Mouse (Mus musculus) midbrain, postnatal 0 days (tissue): ENCODE data around the gene Adam15. TPM values are rescaled to one million over a fixed set of nuclear protein-coding genes. Genes with fewer than 3 reads are reported as not detected.
A peak's percentile ranks its signal among the peaks of the same experiment; 100 is the strongest.

ENCODE experiments used
- ATAC-seq: fragments of 200-750 bp; cut with Nextera tagmentation; 2 replicates; pipeline ENCODE4 v1.8.0; 2017; ENCODE audit warnings: moderate number of reproducible peaks, mild to moderate bottlenecking, moderate TSS enrichment, moderate library complexity; ENCODE audit not compliant: low FRiP score
- DNase-seq: peaks from one replicate; pipeline ENCODE4 v3.0.0-alpha.2; 2015; ENCODE audit warnings: low spot score
- H3K27ac ChIP-seq: fragments of 300-500 bp; sonication (generic); 2 replicates; pipeline ENCODE4 v1.5.1; 2014; ENCODE audit warnings: low read depth, mild to moderate bottlenecking, low read length, mixed read lengths
- H3K27me3 ChIP-seq: fragments of 300-500 bp; sonication (generic); 2 replicates; pipeline ENCODE4 v1.6.1; 2014; ENCODE audit warnings: low read length, control low read depth, mixed read lengths; ENCODE audit not compliant: insufficient read depth
- H3K36me3 ChIP-seq: fragments of 300-500 bp; sonication (generic); 2 replicates; pipeline ENCODE4 v1.6.1; 2014; ENCODE audit warnings: low read length, control low read depth, mixed read lengths; ENCODE audit not compliant: insufficient read depth
- H3K4me1 ChIP-seq: fragments of 300-500 bp; sonication (generic); 2 replicates; pipeline ENCODE4 v1.6.1; 2014; ENCODE audit warnings: mild to moderate bottlenecking, control low read depth, antibody characterized with exemption, low read length, mixed read lengths; ENCODE audit not compliant: insufficient read depth
- H3K4me2 ChIP-seq: fragments of 300-500 bp; sonication (generic); 2 replicates; pipeline ENCODE4 v1.6.1; 2014; ENCODE audit warnings: low read depth, mild to moderate bottlenecking, low read length, mixed read lengths; ENCODE audit not compliant: poor library complexity, severe bottlenecking
- H3K4me3 ChIP-seq: fragments of 300-500 bp; sonication (generic); 2 replicates; pipeline ENCODE4 v1.5.1; 2014; ENCODE audit warnings: low read depth, mild to moderate bottlenecking, low read length, moderate library complexity
- H3K9ac ChIP-seq: fragments of 300-500 bp; sonication (generic); replicated peaks from 2 replicates; pipeline ENCODE4 v1.6.1; 2014; ENCODE audit warnings: mild to moderate bottlenecking, low read length, moderate library complexity, mixed read lengths; ENCODE audit not compliant: poor library complexity, severe bottlenecking
- H3K9me3 ChIP-seq: fragments of 300-500 bp; sonication (generic); 2 replicates; pipeline ENCODE4 v1.6.1; 2016; ENCODE audit warnings: low read length, control low read depth
- CTCF ChIP-seq: IDR thresholded peaks from 2 replicates; pipeline ENCODE4 v1.5.1; 2016; ENCODE audit warnings: antibody characterized with exemption, mild to moderate bottlenecking
- WGBS: fragments of 180-500 bp; shearing (Covaris S2); extraction: QIAGEN DNeasy Blood & Tissue Kit; methylation state at CpG from one replicate; pipeline ENCODE4 v1.1.7; 2014; 5-methylcytosine and 5-hydroxymethylcytosine counted together
- polyA plus RNA-seq: library from polyadenylated mRNA; unstranded; fragments of >200 nt; fragmentation: Nextera tagmentation; extraction: Ambion mirVana; gene quantifications from 2 replicates; pipeline ENCODE4 v1.2.1, GENCODE M21; 2015
- total RNA-seq: library from RNA; depleted of rRNA; stranded (reverse); fragments of >200 nt; gene quantifications from 2 replicates; pipeline ENCODE4 v1.2.3, GENCODE M21; 2014

Gene Adam15
- total and polyA plus RNA-seq, 2 experiments from 2014 or later: 73.6 to 88.8 TPM

DNA sequence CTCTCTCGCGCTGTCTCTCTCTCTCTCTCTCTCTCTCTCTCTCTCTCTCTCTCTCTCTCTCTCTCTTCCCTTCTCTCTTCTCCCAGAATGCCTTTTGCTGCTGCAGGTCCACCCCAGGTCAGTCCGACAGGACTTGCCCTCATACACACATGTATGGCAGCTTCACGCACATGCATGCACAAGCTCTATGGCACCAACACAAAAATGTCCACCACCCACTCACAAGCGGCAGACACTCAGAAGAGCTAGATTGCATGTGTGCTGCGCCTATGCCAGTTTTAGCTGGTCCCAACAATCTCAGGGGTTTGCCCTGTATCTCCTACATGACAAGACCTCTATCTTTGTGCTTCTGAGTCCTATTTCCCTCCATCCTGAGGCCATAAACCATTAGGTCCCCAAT is 32.5 kb downstream of the Adam15 start:
- Histone ChIP-seq H3K9ac (0 out of 2 replicates have a peak overlapping the region, but pooled peaks have one; percentile 29), H3K9me3 (no peaks in the 10 kb centered on the region), H3K27me3 (no peaks in the 10 kb centered on the region), H3K36me3 (peaks cover 16% of the 10 kb centered on the region), H3K4me2 (0 out of 2 replicates have a peak overlapping the region, but pooled peaks have one; percentile 9), H3K4me3 (no peak overlapping the region), H3K27ac (peak overlapping the region; percentile 32; the same call in 1 of the 2 replicates), H3K4me1 (no peaks in the 10 kb centered on the region)
- WGBS: 42% methylated on average over 6 of the region's 6 CpGs
- ATAC-seq (no peak), DNase-seq (no peak)
- TF ChIP-seq CTCF: no peak

DNA sequence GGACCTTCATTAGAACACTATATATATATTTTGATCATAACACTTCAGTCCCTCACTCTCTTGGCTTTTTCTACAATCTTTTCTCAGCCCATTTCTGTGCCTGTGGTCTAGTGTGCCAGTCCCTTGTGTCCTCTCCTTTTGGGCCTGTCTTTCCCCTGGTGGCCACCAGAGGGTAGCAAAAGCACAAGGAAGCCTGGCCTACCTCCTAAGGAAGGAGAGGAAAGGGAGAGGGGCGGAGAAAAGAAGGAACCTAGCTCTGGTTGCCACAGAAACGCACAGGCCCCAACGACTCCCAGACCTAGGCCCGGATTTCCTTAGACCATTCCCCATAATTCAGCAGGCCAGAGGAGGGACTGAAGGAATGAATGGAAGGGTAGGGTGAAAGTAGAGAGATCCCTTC is 33.0 kb downstream of the Adam15 start:
- Histone ChIP-seq H3K4me2 (peak overlapping the region; percentile 29; the same call in 1 of the 2 replicates), H3K27ac (peak overlapping the region; percentile 32; the same call in 1 of the 2 replicates), H3K9me3 (no peaks in the 10 kb centered on the region), H3K36me3 (peaks cover 16% of the 10 kb centered on the region), H3K4me3 (no peak overlapping the region), H3K9ac (peak overlapping the region; percentile 29; the same call in 1 of the 2 replicates), H3K4me1 (no peaks in the 10 kb centered on the region), H3K27me3 (no peaks in the 10 kb centered on the region)
- peak; percentile 91 for DNase-seq
- 0 out of 2 replicates have a peak, but pooled peaks have one; percentile 11 for ATAC-seq
- WGBS: 0% methylated on average over 4 of the region's 4 CpGs
- peak; percentile 97 for TF ChIP-seq CTCF

- no peak for DNase-seq
- no peak for TF ChIP-seq CTCF
- Histone ChIP-seq H3K4me1 (no peaks in the 10 kb centered on the region), H3K27me3 (no peaks in the 10 kb centered on the region), H3K9ac (no peak overlapping the region; the same call in 1 of the 2 replicates), H3K4me2 (peak overlapping the region; percentile 40), H3K9me3 (no peaks in the 10 kb centered on the region), H3K4me3 (no peak overlapping the region), H3K27ac (no peak overlapping the region), H3K36me3 (peaks cover 16% of the 10 kb centered on the region)
- no peak for ATAC-seq
- 8% methylated on average over 40 of the region's 40 CpGs for WGBS
These were observed 33.6 kb downstream of the Adam15 start for GRCm38 (mm10) chr3:89315930-89316831.

DNA sequence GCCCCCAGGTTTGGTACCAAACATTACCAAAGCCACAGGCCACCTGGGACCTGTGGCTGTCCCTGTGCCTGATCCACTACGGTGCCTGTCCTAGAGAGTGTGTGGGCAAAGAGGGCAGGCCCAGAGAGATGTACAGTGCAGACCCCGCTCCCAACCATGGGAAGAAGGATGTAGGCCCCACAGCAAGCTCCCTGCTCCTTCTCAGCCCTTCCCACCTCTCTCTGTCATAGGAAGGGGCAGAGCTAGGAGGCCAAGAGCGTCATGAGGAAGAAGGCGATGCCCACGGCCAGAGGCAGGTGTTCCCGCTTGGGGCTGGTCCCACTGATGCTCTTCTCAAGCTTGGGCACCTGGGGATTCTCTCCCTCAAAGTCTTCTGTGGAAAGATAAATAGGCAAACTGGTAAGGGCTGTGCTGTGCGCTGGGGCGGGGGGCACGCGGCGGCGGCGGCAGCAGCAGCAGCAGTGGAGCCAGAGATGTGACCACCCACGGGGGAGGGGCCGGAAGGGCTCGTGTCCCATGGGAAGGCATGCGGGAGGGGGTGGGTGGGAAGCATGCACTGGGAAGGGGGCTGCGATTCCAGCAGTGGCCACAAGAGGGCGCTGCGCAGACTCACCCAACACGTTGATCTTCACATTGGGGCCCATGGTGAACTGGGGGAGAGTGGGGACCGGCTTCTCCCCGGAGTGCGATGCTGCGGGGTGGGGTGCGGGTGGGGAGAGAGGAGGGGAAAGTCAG is 34.4 kb downstream of the Adam15 start:
- TF ChIP-seq CTCF: peak; percentile 83
- 0 out of 2 replicates have a peak overlapping the region, but pooled peaks have one; percentile 33 for H3K9ac ChIP-seq

GRCm38 (mm10) chr3:89314791-89315190 is 35.0 kb downstream of the Adam15 start:
- TF ChIP-seq CTCF: no peak
- Histone ChIP-seq H3K27me3 (no peaks in the 10 kb centered on the region), H3K9ac (no peak overlapping the region), H3K4me2 (peak overlapping the region; percentile 40; the same call in 1 of the 2 replicates), H3K9me3 (no peaks in the 10 kb centered on the region), H3K4me1 (no peaks in the 10 kb centered on the region), H3K4me3 (no peak overlapping the region), H3K36me3 (peaks cover 16% of the 10 kb centered on the region), H3K27ac (no peak overlapping the region)
- no peak for DNase-seq
- ATAC-seq: no peak
- 34% methylated on average over 2 of the region's 2 CpGs for WGBS

More for the DNA sequence above, 34.4 kb downstream of the Adam15 start:
- Histone ChIP-seq H3K27ac (no peak overlapping the region), H3K4me1 (no peaks in the 10 kb centered on the region), H3K27me3 (no peaks in the 10 kb centered on the region), H3K4me2 (peak overlapping the region; percentile 40), H3K9me3 (no peaks in the 10 kb centered on the region), H3K36me3 (peaks cover 16% of the 10 kb centered on the region), H3K4me3 (no peak overlapping the region)
- WGBS: 6% methylated on average over 21 of the region's 26 CpGs
- peak; percentile 5; the same call in 1 of the 2 replicates for ATAC-seq
- DNase-seq: peak; percentile 80
